Mouse (Mus musculus) cerebellum, adult (tissue): Measurements from ENCODE around the gene Atp8b4.

ENCODE experiments used
- ATAC-seq: cut with Nextera tagmentation; 2 replicates; pipeline ENCODE4 v1.9.2; 2017; ENCODE audit warnings: mild to moderate bottlenecking, moderate library complexity, mixed read lengths; ENCODE audit not compliant: insufficient number of reproducible peaks, low FRiP score, low TSS enrichment

Atp8b4 gene

DNA sequence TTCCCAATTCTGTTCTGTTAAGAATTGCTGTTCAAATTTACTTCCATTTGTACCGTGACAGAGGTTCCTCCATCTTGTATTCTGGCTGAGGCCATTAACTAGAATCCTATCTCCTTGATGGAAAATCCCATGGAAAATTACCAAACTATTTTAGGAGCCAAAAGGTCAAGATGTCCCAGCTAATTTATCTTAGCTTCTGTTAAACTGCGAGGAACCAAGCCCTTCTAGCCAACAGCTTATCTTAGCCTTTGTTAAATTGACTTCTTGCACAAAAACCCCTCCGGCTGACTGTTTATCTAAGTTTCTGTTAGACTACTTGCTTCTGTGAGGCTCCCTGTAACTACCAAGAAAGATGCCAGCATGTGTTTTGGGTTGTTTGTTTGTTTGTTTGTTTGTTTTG is 183.5 kb downstream of the Atp8b4 start:
- ATAC-seq, result no peak

DNA sequence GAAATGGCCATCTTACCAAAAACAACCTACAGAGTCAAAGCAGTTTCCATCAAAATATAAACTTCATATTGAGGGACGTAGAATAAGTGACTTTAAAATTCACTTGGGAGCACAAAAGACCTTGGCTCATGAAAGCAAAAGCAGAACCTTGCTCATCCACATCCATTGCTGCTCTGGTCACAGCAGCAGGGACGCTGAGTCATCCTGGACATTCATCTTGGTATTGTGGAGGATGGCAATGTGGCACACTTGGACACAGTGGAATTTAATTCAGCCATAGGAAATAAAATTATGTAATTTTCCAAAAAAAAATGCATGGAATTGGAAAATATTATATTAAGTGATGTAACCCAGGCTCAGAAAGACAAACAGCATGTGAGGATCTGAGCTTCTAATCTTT is 184.1 kb downstream of the Atp8b4 start:
- no peak for ATAC-seq

DNA sequence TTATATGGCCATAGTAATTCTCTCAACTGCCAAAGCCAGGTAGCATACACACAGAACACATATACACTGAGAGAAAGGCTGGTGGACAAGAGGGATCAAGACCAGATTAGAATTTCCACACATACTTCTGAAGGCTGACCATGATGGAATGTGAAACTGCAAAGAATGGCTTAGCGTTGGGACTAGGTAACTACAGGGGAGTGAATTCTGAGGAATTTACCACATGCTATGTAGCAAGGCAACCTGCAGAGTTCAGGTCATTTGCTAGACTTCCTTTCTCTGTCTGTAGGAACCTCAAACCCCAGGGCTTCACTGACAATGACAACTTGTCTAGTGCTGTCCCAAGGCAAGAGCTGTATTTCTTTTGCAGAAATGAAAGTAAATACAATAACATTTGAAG is 189.4 kb downstream of the Atp8b4 start:
- ATAC-seq, result no peak

DNA sequence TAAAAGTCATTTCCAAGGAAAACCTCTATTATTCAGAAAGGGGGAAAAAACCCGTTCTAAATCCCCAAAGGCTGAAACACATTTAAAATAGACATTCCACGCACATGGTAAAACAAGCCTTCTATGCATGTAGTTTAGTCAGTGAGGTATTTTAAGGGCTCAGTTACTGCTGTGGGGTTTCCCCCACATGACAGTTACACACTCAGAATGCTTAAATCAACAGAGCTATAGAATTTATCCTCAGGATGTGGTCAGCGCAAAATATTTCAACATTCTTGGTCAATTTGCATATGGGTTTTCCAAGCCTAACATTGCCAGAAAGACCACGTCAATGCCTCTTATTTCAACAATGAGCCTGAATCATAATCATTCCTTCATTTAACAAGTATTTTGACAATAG is 190.5 kb downstream of the Atp8b4 start:
- ATAC-seq, result no peak

DNA sequence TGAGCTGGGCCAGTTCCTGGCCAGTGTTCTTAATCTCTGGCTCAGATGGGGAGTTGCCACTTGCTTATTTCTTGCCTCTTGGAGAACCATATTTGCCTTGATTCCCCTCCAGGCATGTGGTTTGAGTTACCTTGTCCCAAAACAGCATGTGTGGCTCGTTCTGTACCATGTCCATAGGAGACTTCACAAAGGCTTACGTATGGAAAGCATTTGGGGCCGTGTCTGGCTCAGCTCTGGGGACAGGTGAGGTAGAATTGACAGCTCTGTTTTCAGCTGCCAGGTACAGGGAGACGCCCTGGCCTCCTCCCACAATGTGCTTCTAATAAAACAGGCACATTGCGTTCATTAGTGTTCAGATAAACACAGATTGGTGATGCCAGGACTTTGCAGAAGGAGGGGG is 195.9 kb downstream of the Atp8b4 start:
- ATAC-seq, result no peak

DNA sequence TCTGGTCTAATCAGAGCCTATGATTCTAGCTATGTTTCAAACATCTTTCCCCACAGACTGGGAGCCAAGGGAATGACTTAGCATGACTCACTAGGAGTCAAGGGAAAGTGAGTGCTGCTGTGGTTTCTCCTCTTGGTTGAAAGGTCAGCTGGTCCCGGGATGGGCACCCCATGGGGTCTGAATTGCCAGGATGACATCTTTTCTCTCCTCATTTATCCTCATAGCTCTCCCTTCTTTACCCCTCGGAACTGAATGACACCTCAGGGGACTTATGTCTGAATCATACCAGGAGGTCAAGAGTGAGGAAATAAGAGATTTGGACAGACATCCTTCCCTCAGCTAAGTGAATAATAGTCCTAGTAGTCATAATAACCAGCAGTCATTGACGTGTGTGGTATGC is 197.2 kb downstream of the Atp8b4 start:
- no peak for ATAC-seq

DNA sequence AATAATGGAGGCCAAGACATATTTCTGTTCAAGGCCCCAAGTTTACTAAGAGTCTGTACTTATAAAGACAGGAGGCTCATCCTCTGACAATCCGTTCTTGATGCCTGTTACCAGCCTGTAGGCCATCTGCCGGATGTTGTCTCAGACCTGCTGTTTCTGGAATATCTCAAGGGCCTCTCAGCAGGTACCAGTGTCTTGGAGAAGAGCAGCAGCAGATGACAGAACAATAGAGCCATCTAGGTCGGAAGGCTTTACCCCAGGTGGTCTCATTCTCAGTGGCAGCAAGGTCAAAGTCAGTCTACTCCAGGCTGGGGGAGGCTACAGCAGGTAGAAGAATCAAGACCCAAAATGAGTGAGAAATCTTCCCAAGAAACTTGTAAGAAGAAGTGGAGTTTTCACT is 198.1 kb downstream of the Atp8b4 start:
- no peak for ATAC-seq

DNA sequence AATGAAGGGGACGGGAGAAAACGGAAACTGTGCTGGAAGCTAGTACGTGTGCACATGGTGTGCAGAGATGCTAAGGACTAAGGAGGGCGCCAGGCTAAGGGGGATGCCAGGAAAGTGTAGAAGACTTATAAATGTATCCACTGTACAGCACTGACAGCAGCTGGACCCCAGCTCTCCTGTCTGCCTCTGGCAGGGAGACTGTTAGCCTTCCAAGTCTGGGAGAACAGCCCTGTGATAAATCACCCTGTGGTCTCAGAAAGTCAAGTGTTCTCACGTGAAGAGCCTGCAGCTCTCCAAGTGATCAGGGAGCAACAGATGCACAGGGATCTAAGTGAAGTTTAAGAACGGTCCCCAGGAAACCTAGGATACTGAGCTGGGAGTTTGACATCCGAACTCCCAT is 209.8 kb downstream of the Atp8b4 start:
- no peak for ATAC-seq

DNA sequence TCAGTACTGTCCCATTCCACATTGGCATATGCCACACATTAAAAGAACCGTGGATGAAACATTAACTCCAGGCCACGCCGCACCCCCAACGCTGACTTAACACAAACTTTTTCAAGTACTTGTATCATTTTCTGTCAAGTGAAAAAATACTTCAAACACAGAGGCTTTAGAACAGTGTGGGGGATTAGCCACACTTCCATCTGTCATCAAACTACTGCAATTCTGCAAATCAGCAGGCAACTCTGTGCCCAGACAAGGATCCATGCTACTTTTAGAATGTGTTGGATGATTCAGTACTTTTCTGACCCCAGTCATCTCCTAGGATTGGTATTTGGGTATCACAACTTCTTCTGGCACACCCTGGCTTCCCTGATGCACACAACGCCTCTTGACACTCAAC is 212.5 kb downstream of the Atp8b4 start:
- ATAC-seq, result no peak

DNA sequence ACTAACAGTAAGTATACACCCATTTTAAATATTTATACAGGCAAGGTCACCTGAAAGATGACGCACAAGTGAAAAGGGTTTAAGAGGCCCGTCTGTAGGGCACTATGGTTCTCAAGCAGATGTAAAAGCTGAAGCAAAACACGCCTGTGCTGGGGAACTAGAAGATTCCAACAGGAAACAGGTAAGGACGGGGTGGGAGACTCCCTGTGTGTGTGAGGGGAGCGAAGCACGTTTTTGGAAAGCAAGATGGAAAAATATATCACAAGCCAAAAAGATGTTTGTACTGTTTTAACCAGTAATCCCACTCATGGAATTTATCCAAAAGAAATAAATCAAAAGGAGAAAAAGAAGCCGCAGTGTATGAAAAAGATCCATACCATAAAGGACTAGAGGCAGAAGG is 214.1 kb downstream of the Atp8b4 start:
- ATAC-seq, result no peak

DNA sequence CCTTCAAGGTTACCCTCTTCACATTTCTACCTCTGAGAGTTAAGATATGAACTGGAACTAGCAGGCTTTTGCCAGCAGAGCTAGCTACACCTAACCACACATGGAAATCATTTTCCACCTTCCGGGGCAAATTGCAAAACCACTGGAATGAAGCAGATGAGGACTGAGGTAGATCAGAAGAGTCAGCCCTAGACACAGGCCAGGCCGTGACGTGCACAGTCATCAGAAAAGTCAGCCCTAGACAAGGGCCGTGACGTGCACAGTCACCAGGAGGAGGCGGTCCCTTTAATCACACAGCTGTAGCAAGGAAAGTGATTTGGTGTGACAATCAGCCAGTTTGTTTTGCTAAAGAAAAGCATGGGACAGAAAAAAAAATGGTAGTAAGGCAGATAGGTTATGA is 216.4 kb downstream of the Atp8b4 start:
- ATAC-seq, result no peak

DNA sequence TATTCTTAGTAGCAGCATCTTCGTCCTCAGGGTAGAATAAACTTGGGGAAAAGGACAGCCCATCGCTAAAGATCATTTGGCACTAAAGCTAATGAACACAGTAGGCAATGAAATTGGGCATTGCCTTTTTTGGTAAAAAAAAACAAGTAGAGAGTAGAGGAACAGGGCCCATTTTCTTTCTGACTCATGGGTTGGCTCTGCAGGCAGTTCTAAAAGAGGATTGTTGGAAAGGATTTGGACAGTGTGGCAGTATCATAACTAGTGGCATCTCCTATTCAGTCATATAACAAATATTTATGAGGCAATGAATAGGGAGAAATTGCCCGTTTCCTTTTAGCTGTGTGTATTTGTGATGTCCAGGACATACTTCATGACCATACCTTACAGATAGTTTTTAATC is 217.4 kb downstream of the Atp8b4 start:
- no peak for ATAC-seq

DNA sequence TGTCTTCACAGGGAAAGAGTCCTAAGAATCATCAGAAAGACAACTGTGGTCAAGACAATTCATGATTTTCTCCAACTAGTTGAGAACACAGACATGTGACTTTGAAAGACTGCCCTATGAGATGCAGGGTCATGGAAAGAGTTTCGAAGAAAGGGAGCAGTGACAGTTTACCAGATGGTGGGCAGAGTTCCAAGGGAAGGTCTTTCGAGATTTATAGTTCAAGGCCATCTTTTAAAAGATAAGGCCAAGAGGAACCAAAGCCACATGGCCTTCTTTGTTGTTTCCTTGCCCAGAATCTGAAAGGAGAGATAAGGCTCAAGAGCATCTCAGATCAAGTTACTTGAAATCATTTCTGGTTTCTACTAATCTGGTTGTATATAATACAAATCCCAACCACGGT is 225.0 kb downstream of the Atp8b4 start:
- ATAC-seq, result no peak

DNA sequence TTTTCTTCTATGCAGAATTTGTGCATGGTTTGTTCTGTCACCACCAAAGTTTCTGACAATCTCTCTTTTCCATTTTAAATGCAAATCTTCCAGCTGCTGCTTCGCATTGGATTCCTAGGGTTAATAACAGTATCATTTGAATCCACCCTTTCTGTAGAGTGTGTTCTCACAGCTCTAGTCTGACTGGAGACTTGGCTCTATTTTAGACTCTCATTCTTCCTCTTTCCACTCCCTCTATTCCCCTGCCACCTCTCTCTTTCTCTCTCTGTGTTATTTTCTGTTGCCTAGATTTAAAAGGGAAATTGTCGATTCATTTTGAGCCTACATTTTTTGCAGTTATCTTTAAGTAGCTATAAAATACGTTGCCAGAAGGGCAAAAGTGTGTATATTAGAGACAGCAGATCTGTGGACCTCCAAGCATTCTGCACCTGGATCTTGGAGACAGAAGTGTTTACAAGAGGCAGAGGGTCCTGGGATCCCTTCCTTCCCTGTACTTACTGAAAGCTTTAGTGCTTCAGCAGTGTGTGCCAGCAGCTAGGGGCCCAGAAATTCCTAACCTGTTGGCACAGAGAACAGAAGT is 225.6 kb downstream of the Atp8b4 start:
- no peak for ATAC-seq

DNA sequence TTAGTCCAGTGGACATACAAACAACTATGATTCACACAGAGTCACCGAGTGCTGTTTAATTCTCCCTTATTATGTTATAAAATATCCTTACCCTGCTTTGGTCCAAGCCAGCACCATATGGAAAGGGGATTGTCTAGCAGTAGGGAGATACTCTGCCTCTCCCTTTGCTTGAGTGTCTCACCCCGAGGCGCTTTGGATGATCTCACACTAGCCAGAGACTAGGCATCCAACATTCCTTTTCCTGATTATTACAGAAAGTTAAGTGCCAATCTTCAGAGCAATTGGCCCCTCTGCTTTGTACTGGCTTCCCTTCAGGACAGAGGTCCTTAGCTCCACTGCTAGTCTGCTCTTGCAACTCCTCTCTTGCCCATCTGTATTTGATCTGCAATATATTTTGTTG is 226.2 kb downstream of the Atp8b4 start:
- no peak for ATAC-seq
